Mouse (Mus musculus) ES-E14 (cell line): ENCODE data around the gene Il17f. TPM values are rescaled to one million over a fixed set of nuclear protein-coding genes. Genes with fewer than 3 reads are reported as not detected.

Source experiments
- DNase-seq: peaks from one replicate; pipeline ENCODE4 v3.0.0-alpha.2; 2013; ENCODE audit warnings: low read depth, low spot score
- H3K27ac ChIP-seq: 2 replicates; pipeline ENCODE4 v1.5.1; 2012; ENCODE audit warnings: low read depth, mild to moderate bottlenecking, low read length, moderate library complexity, mixed read lengths; ENCODE audit not compliant: poor library complexity, insufficient read depth, severe bottlenecking
- H3K36me3 ChIP-seq: 2 replicates; pipeline ENCODE4 v1.6.1; 2012; ENCODE audit warnings: mild to moderate bottlenecking, low read length, moderate library complexity, mixed read lengths; ENCODE audit not compliant: control insufficient read depth, poor library complexity, insufficient read depth, severe bottlenecking
- H3K4me1 ChIP-seq, 2 experiments: fragments of 150-350 bp in 1 of 2; sonication (generic) in 1 of 2; 2 replicates each; pipeline ENCODE4 v1.6.1; 2012; ENCODE audit warnings: low read length in 2 of 2, mild to moderate bottlenecking in 1 of 2, mixed read lengths in 1 of 2; ENCODE audit not compliant: control insufficient read depth in 2 of 2, insufficient read depth in 2 of 2, poor library complexity in 1 of 2
- H3K4me3 ChIP-seq, 2 experiments: fragments of 150-350 bp in 1 of 2; sonication (generic) in 1 of 2; 2 replicates each; pipeline ENCODE4 v1.5.1; 2012; ENCODE audit warnings: low read length in 2 of 2, low read depth in 1 of 2, mild to moderate bottlenecking in 1 of 2, mixed read lengths in 1 of 2; ENCODE audit not compliant: insufficient read depth in 1 of 2, poor library complexity in 1 of 2, severe bottlenecking in 1 of 2
- H3K9ac ChIP-seq: 2 replicates; pipeline ENCODE4 v1.6.1; 2012; ENCODE audit warnings: low read depth, mild to moderate bottlenecking, low read length, mixed read lengths; ENCODE audit not compliant: poor library complexity, insufficient read depth, severe bottlenecking
- H3K9me3 ChIP-seq: fragments of 150-350 bp; sonication (generic); 2 replicates; pipeline ENCODE4 v1.6.1; 2012; ENCODE audit warnings: low read depth, mild to moderate bottlenecking, low read length; ENCODE audit not compliant: control insufficient read depth, insufficient read depth
- CHD2 ChIP-seq: IDR thresholded peaks from 2 replicates; pipeline ENCODE4 v1.6.1; 2014; ENCODE audit warnings: mild to moderate bottlenecking, low read depth, low read length, inconsistent platforms
- HCFC1 ChIP-seq: IDR thresholded peaks from 2 replicates; pipeline ENCODE4 v1.6.1; 2012; ENCODE audit warnings: low read length, inconsistent platforms, borderline replicate concordance; ENCODE audit not compliant: insufficient read depth
- MAFK ChIP-seq: IDR thresholded peaks from 2 replicates; pipeline ENCODE4 v1.6.1; 2014; ENCODE audit warnings: mild to moderate bottlenecking, low read depth, low read length, inconsistent platforms; ENCODE audit not compliant: insufficient read depth
- ZC3H11A ChIP-seq: IDR thresholded peaks from 2 replicates; pipeline ENCODE4 v1.6.1; 2012; ENCODE audit warnings: low read depth, mild to moderate bottlenecking, inconsistent platforms, low read length, borderline replicate concordance
- ZNF384 ChIP-seq: IDR thresholded peaks from 2 replicates; pipeline ENCODE4 v1.6.1; 2012; ENCODE audit warnings: low read depth, low read length, inconsistent platforms
- in situ Hi-C, 2 experiments: fragments of 600-800 bp; cut with MboI; formaldehyde crosslinking; loops; one replicate each; pipeline ENCODE4 v1.15.1; 2025; ENCODE audit warnings: low sequenced_read_pairs in 2 of 2, inconsistent platforms in 1 of 2; ENCODE audit not compliant: unreplicated experiment in 2 of 2
- total RNA-seq: library from RNA; depleted of rRNA; stranded (reverse); fragments of 300-350 nt; gene quantifications from 2 replicates; pipeline ENCODE4 v1.2.3, GENCODE M21; 2012

Il17f gene
- total RNA-seq, 1 experiment, result 0.58 TPM

DNA sequence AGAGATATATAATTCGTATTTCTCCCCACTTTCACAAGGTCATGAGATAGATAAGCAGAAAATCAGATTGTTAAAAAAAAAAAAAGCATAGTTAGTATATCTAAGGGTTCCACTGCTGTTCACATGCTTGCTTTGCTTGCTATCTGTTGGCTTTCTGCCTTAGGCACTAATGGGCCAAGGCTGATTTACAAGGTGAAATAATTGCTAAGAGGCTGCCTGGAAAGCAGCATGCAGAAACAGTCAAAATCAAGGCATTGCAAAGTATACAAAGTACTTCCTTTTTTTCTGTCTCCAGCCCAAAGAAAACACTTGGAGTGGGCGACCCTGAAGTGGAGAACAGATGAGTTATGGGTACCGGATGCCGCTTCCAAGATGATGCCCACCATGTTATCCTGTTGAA is 30.5 kb upstream of the Il17f start:
- no peak for TF ChIP-seq ZNF384
- no peak for TF ChIP-seq ZC3H11A
- no peak for TF ChIP-seq MAFK
- TF ChIP-seq HCFC1, result no peak
- no peak for TF ChIP-seq CHD2
- Histone ChIP-seq H3K4me1 (no peaks in the 10 kb centered on the region; a peak in 1 of 4 replicates), H3K36me3 (peaks cover 22% of the 10 kb centered on the region), H3K9me3 (no peaks in the 10 kb centered on the region), H3K27ac (no peak overlapping the region), H3K4me3 (no peak overlapping the region), H3K9ac (no peak overlapping the region)
- in situ Hi-C loops, result no loop called here
- no peak for DNase-seq

DNA sequence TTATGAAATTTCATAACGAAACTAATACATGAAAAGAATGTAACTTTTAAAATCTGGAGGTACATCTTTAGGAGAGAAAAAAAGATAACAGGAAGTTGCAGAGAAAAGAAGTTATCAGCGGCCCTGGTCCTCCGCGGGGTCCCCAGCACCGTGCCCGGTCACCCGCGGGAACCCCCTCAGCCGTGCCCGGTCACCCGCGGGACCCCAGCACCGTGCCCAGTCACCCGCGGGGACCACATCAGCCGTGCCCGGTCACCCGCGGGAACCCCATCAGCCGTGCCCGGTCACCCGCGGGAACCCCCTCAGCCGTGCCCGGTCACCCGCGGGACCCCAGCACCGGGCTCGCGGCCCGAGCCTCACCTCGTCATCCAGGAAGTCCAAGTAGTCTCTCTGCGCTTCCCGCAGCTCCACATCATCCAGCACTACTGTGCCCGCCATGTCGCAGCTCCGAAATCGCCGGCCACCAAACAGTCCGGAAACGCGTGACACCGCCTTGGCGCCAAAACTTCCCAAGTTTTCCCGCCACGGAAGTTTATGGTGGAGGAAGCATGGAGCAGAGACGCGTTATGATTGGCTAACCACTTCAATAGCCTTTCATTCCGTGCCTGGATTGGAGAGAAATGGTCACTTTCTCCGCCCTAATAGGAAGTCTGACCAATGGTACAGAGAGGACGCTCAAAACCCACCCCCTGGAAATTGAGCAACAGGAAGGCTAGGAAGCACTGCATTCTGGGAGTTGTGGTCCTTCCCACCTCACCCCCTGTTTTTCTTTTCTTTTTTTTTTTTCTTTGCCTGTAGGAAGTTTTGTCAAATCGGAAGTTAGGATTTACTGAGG is 29.6 kb upstream of the Il17f start, which contains the start of gene Mcm3:
Gene Mcm3, minus strand, starts transcription at position 542 of the 835 bp plus-strand sequence.
- TF ChIP-seq ZNF384 (peak; percentile 89), ZC3H11A (no peak), CHD2 (peak; percentile 86), HCFC1 (peak; percentile 89), MAFK (no peak)
- Histone ChIP-seq H3K9ac (peak within 1 kb of the TSS; percentile 99), H3K9me3 (no peaks in the 10 kb centered on the region), H3K4me3 (peak within 1 kb of the TSS; percentile 86 to 94), H3K27ac (peak within 1 kb of the TSS; percentile 79), H3K36me3 (peaks cover 31% of the 10 kb centered on the region), H3K4me1 (no peaks in the 10 kb centered on the region; a peak in 1 of 4 replicates)
- DNase-seq, result peak; percentile 97
- in situ Hi-C loops, result no loop called here

DNA sequence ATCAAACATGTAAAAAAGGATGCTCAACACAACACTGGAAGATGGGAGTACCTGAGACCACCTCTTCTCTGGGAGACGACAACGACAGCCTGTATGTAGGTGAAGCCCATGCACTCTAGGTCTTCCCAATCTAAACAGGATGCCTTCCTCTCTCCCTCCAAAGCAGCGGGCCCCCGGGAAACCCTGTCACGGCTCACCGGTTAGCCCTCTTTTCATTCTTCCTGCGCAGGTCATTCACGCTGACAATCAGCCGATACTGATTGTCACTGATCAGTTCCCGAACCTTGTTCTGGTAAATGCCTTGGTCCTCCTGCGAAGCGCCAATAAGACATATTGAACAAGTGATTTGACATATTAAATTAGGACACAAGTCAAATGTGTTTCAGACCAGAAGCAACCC is 27.2 kb upstream of the Il17f start:
- H3K9me3 ChIP-seq, result no peaks in the 10 kb centered on the region
- no peak for DNase-seq
- H3K4me3 ChIP-seq, result no peak overlapping the region; a peak in 1 of 4 replicates
- TF ChIP-seq MAFK (no peak), HCFC1 (no peak), ZC3H11A (no peak), ZNF384 (no peak), CHD2 (no peak)
- in situ Hi-C loops, result no loop called here
- H3K36me3 ChIP-seq, result peaks cover 52% of the 10 kb centered on the region
- H3K27ac ChIP-seq, result no peak overlapping the region
- no peaks in the 10 kb centered on the region; a peak in 1 of 4 replicates for H3K4me1 ChIP-seq
- no peak overlapping the region; the same call in 1 of the 2 replicates for H3K9ac ChIP-seq

- H3K4me1 ChIP-seq, result no peaks in the 10 kb centered on the region; a peak in 1 of 4 replicates
- no peak overlapping the region for H3K27ac ChIP-seq
- H3K9me3 ChIP-seq, result no peaks in the 10 kb centered on the region
- DNase-seq, result no peak
- in situ Hi-C loops, result no loop called here
- H3K9ac ChIP-seq, result no peak overlapping the region
- TF ChIP-seq CHD2, result no peak
- TF ChIP-seq ZC3H11A, result no peak
- no peak for TF ChIP-seq MAFK
- no peak for TF ChIP-seq HCFC1
- peaks cover 56% of the 10 kb centered on the region for H3K36me3 ChIP-seq
- no peak overlapping the region for H3K4me3 ChIP-seq
Observed at GRCm38 (mm10) chr1:20817172-20817571, 26.8 kb upstream of the Il17f start.

GRCm38 (mm10) chr1:20814521-20814920 is 24.1 kb upstream of the Il17f start:
- H3K9ac ChIP-seq, result no peak overlapping the region
- no peak for DNase-seq
- H3K27ac ChIP-seq, result no peak overlapping the region
- H3K4me1 ChIP-seq, result no peaks in the 10 kb centered on the region; a peak in 1 of 4 replicates
- in situ Hi-C loops, result no loop called here
- H3K36me3 ChIP-seq, result peaks cover 78% of the 10 kb centered on the region
- no peak overlapping the region for H3K4me3 ChIP-seq
- H3K9me3 ChIP-seq, result no peaks in the 10 kb centered on the region
- TF ChIP-seq HCFC1 (no peak), ZC3H11A (no peak), MAFK (no peak), ZNF384 (no peak), CHD2 (no peak)
